Mouse (Mus musculus) stomach, embryonic 16.5 days (tissue): ENCODE data around the gene Emc4. TPM values are rescaled to one million over a fixed set of nuclear protein-coding genes. Genes with fewer than 3 reads are reported as not detected.

ENCODE experiments used
- ATAC-seq: fragments of 200-750 bp; cut with Nextera tagmentation; 2 replicates; pipeline ENCODE4 v1.8.0; 2017; ENCODE audit warnings: moderate number of reproducible peaks, moderate TSS enrichment; ENCODE audit not compliant: insufficient read depth, low FRiP score
- H3K27ac ChIP-seq: fragments of 300-500 bp; sonication (generic); 2 replicates; pipeline ENCODE4 v1.5.1; 2014; ENCODE audit warnings: low read length
- H3K27me3 ChIP-seq: fragments of 300-500 bp; sonication (generic); 2 replicates; pipeline ENCODE4 v1.6.1; 2014; ENCODE audit warnings: low read length, control low read depth, mixed read lengths; ENCODE audit not compliant: control insufficient read depth, insufficient read depth
- H3K36me3 ChIP-seq: fragments of 300-500 bp; sonication (generic); 2 replicates; pipeline ENCODE4 v1.6.1; 2014; ENCODE audit warnings: low read length; ENCODE audit not compliant: control insufficient read depth, insufficient read depth
- H3K4me1 ChIP-seq: fragments of 300-500 bp; sonication (generic); 2 replicates; pipeline ENCODE4 v1.6.1; 2014; ENCODE audit warnings: low read length, control low read depth, mixed read lengths; ENCODE audit not compliant: control insufficient read depth, insufficient read depth
- H3K4me2 ChIP-seq: fragments of 300-500 bp; sonication (generic); 2 replicates; pipeline ENCODE4 v1.6.1; 2014; ENCODE audit warnings: low read depth, low read length, mixed read lengths
- H3K4me3 ChIP-seq: fragments of 300-500 bp; sonication (generic); replicated peaks from 2 replicates; pipeline ENCODE4 v1.5.1; 2014; ENCODE audit warnings: mild to moderate bottlenecking, low read length
- H3K9ac ChIP-seq: fragments of 300-500 bp; sonication (generic); 2 replicates; pipeline ENCODE4 v1.6.1; 2014; ENCODE audit warnings: low read length
- H3K9me3 ChIP-seq: fragments of 300-500 bp; sonication (generic); replicated peaks from 2 replicates; pipeline ENCODE4 v1.6.1; 2016; ENCODE audit warnings: low read length, control low read depth; ENCODE audit not compliant: control insufficient read depth
- WGBS: fragments of 180-500 bp; shearing (Covaris S2); extraction: QIAGEN DNeasy Blood & Tissue Kit; methylation state at CpG from one replicate; pipeline ENCODE4 v1.1.7; 2014; 5-methylcytosine and 5-hydroxymethylcytosine counted together
- polyA plus RNA-seq: library from polyadenylated mRNA; unstranded; fragments of >200 nt; fragmentation: Nextera tagmentation; extraction: Ambion mirVana; gene quantifications from 2 replicates; pipeline ENCODE4 v1.2.1, GENCODE M21; 2015

Gene Emc4
- polyA plus RNA-seq, result 107 and 115 TPM in 2 replicates

DNA sequence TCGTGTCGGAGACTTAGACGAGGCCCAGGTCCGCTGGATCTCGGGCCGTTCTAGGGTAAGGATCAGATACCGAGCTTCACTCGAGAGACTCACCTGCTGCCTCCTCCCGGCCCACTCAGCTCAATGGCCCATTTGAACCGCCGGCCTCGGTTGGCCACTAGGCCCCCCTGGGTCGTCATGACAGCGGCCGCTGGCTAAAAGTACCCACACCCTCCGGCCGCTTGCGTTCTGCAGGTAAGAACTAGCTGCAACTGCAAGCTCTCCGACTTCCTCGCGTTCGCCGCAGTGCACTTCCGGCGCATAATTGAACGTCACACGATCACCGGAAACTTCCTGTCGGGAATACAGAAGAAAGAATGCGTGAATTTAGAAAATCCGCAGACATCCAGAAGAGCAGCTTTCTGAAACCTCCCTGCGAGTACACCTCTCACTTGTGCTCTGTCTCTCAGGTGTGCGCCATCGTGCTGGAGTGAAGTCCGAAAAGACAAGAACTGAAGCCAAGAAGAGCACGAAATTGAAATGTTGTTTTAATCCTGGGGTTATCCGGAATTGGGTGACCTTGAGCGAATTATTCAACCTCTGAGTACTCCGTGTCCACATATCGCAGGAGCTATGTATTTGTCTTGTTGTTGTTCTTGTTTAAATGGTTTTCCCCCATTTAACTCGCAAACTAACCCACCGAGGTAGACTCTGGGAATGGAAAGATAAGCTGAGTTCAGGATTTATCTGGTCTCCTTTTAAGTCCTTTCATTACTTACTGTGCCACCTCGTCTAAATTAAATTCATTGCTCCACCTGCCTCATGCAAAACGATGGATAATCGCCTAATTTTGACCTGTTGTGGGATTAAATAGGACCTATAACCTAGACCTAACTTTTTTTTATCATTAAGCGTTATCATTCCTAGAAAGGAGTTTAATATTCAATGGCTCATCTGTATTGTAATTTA lies at the start of gene Emc4:
TSS of gene Emc4 (minus strand) at position 302 of the 948 bp plus-strand sequence.
- 2% methylated on average over 46 of the region's 46 CpGs for WGBS
- H3K9ac ChIP-seq, result peak within 1 kb of the TSS; percentile 88
- peak within 1 kb of the TSS; percentile 72 for H3K27ac ChIP-seq
- H3K27me3 ChIP-seq, result no peaks in the 10 kb centered on the region
- H3K36me3 ChIP-seq, result peaks cover 11% of the 10 kb centered on the region
- no peaks in the 10 kb centered on the region for H3K9me3 ChIP-seq
- peak; percentile 84 for ATAC-seq
- H3K4me3 ChIP-seq, result peak within 1 kb of the TSS; percentile 84
- H3K4me1 ChIP-seq, result peaks cover 8% of the 10 kb centered on the region
- H3K4me2 ChIP-seq, result peak within 1 kb of the TSS; percentile 82

DNA sequence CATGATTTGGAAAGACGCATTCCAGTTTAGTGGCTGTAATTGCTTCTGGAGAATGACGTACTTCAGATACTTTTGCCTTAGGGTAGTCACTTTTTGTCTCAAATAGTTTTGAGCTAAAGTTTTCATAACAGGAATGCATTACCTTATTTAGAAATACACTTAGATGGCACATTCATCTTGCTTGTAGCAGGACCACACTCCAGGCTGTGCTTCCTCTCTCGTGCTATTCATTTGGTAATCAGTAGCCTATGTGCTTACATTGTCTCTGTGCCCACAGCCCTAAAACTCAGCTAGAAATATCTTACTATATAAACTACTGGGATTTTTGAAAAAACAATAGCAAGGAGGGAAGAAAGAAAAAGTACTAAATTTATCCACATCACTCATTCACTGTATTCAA lies 39.2 kb upstream of the Emc4 start:
- no peaks in the 10 kb centered on the region for H3K27me3 ChIP-seq
- H3K9ac ChIP-seq, result no peak overlapping the region
- H3K36me3 ChIP-seq, result peaks cover 15% of the 10 kb centered on the region; the same call in 1 of the 2 replicates
- no peaks in the 10 kb centered on the region for H3K4me1 ChIP-seq
- H3K27ac ChIP-seq, result no peak overlapping the region
- no peak overlapping the region for H3K4me3 ChIP-seq
- ATAC-seq, result peak; percentile 64; the same call in 1 of the 2 replicates
- H3K9me3 ChIP-seq, result no peaks in the 10 kb centered on the region
- no peak overlapping the region for H3K4me2 ChIP-seq
- WGBS, result 75% methylated on average over 3 of the region's 3 CpGs

DNA sequence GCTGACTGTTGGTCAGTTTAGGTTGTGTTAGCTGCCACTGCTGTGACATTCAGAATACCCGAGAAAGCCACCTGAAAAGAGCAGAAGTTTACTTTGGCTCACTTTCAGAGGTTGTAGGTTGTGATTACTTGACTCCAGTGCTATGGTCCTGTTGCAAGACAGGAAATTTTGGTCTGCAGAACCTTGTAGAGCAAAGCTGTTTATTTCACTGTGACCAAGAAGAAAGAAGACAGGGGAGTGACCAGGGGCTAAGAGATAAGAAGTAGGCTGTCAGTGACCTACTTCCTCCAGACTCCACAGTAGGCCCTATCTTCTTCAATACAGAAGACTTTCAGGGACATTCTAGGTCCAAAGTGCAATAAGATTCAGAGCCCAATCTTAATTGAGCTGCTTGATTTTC lies 28.8 kb upstream of the Emc4 start:
- Histone ChIP-seq H3K4me2 (no peak overlapping the region), H3K9me3 (no peaks in the 10 kb centered on the region), H3K9ac (no peak overlapping the region), H3K36me3 (no peaks in the 10 kb centered on the region), H3K4me1 (no peaks in the 10 kb centered on the region; the same call in 1 of the 2 replicates), H3K27ac (no peak overlapping the region), H3K4me3 (no peak overlapping the region), H3K27me3 (no peaks in the 10 kb centered on the region)
- no peak for ATAC-seq
- 53% methylated on average over 1 of the region's 1 CpGs for WGBS

DNA sequence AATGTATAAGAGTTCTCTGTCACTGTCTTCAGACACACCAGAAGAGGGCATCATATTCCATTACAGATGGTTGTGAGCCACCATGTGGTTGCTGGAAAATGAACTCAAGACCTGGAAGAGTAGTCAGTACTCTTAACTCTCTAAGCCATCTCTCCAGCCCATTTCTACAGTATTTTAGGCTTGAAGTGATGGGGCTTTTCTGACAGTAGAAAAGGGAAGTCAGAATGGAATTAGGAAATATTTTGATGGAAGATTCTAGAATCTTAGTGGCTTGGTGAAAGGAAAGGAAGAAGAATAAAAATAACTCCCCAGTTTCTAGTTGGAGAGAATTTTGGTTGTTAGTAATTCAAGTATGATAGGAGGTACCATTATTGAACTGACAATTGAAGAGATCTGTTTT lies 26.1 kb upstream of the Emc4 start:
- ATAC-seq, result no peak
- H3K27me3 ChIP-seq, result no peaks in the 10 kb centered on the region
- no peak overlapping the region for H3K27ac ChIP-seq

DNA sequence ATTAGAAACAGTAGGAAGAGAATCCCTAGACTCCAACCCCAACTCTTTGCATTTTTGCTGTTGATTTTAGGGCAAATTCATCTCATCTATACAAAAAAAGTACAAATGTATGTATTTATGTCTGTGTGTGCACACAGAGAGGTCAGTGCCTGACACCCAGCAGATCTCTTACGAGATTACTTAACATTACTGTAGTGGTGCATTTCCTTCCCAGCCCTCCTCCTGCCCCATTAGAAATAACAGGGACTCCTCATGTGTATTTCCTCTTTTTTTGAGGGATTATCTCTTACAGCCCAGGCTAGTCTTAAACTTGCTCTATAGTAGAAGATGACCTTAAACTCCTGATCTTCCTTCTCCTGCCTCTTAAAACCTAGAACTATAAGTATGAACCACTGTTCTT lies 24.9 kb upstream of the Emc4 start:
- 78% methylated on average over 1 of the region's 1 CpGs for WGBS
- Histone ChIP-seq H3K36me3 (no peaks in the 10 kb centered on the region), H3K9ac (no peak overlapping the region), H3K4me2 (no peak overlapping the region), H3K9me3 (no peaks in the 10 kb centered on the region), H3K4me1 (peaks cover 2% of the 10 kb centered on the region; the same call in 1 of the 2 replicates), H3K4me3 (no peak overlapping the region), H3K27ac (no peak overlapping the region), H3K27me3 (no peaks in the 10 kb centered on the region)
- ATAC-seq, result no peak

More for the DNA sequence above, 26.1 kb upstream of the Emc4 start:
- no peak overlapping the region for H3K4me2 ChIP-seq
- H3K9me3 ChIP-seq, result no peaks in the 10 kb centered on the region
- H3K36me3 ChIP-seq, result no peaks in the 10 kb centered on the region
- H3K4me1 ChIP-seq, result peaks cover 2% of the 10 kb centered on the region; the same call in 1 of the 2 replicates
- H3K4me3 ChIP-seq, result no peak overlapping the region
- no peak overlapping the region for H3K9ac ChIP-seq

DNA sequence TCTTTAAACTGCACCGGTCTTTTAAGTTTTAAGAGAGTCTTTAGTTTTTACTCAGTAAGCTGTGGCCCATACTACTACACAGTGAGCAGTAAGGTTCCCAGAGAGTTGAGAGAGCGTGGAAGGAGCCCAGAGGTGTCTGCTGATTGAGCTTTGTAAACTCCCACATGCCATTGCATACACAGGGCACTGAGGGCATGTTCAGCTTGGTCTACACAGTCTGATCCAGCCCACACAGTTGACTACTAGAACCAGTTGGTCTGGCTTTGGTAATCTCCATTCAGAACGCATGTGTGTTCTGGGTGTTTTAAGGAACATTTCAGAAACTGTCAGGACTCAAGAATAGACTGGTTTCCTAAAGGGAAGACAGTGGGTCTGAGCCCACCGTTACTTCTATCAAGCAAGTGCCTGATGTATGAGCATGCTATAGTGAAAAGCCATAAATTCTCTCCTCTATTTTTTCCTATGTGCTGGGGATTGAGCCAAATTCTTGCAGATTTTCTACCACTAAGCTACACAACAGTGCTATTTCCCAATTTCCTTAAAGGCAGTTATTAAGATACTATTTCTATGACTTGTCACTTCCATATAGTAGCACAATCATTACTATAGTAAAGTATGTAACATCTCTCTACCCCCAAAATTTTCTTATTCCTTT lies 23.6 kb upstream of the Emc4 start:
- no peak for ATAC-seq
- H3K4me2 ChIP-seq, result no peak overlapping the region
- H3K36me3 ChIP-seq, result no peaks in the 10 kb centered on the region
- H3K9me3 ChIP-seq, result no peaks in the 10 kb centered on the region
- H3K4me3 ChIP-seq, result no peak overlapping the region
- WGBS, result 71% methylated on average over 4 of the region's 4 CpGs
- H3K9ac ChIP-seq, result no peak overlapping the region
- no peak overlapping the region for H3K27ac ChIP-seq
- no peaks in the 10 kb centered on the region for H3K27me3 ChIP-seq
- peaks cover 2% of the 10 kb centered on the region; the same call in 1 of the 2 replicates for H3K4me1 ChIP-seq

DNA sequence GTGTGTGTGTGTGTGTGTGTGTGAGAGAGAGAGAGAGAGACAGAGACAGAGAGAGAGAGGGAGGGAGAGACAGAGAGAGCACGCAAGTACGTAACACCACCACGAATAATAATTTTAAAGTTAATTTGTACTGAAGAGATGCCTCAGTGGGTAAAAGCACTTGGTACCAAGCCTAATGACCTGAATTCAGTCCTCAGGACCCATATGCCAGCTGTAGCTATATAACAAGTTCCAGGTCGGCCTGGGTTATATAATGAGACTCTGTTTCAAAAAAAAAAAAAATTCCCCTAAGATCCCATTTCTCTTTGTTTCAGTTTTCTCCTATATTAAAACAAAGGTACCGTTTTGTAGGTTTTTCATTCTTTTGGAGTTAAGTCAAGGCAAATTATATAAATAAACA lies 23.0 kb upstream of the Emc4 start:
- H3K4me3 ChIP-seq, result no peak overlapping the region
- ATAC-seq, result no peak
- H3K9ac ChIP-seq, result no peak overlapping the region
- WGBS, result 80% methylated on average over 5 of the region's 5 CpGs
- no peaks in the 10 kb centered on the region for H3K27me3 ChIP-seq
- H3K9me3 ChIP-seq, result no peaks in the 10 kb centered on the region
- no peak overlapping the region for H3K27ac ChIP-seq
- peaks cover 2% of the 10 kb centered on the region; the same call in 1 of the 2 replicates for H3K4me1 ChIP-seq
- H3K4me2 ChIP-seq, result no peak overlapping the region
- H3K36me3 ChIP-seq, result no peaks in the 10 kb centered on the region

DNA sequence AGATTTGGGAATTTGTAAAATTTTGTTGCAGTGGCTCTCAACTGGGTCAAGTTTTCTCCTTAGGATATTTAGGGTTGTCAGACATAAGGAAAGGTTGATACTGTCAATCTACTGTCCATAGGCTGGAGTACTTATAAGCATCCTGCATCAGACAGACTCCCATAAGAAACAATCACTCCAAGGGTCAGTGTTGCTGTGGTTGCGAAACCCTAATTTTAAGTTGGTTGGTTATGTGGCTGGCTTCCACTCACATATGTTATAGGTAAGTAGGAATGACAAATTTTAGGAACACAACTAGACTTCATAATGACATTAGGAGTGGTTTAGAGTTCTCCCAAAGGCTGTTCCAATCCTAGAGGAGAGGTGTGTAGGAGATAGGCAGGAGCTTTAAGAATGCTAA lies 13.4 kb upstream of the Emc4 start:
- no peaks in the 10 kb centered on the region for H3K9me3 ChIP-seq
- ATAC-seq, result no peak
- no peak overlapping the region for H3K4me3 ChIP-seq
- H3K36me3 ChIP-seq, result no peaks in the 10 kb centered on the region
- H3K27me3 ChIP-seq, result no peaks in the 10 kb centered on the region
- 95% methylated on average over 1 of the region's 1 CpGs for WGBS
- no peak overlapping the region for H3K27ac ChIP-seq
- H3K4me2 ChIP-seq, result no peak overlapping the region
- H3K9ac ChIP-seq, result no peak overlapping the region
- H3K4me1 ChIP-seq, result peaks cover 10% of the 10 kb centered on the region; the same call in 1 of the 2 replicates

DNA sequence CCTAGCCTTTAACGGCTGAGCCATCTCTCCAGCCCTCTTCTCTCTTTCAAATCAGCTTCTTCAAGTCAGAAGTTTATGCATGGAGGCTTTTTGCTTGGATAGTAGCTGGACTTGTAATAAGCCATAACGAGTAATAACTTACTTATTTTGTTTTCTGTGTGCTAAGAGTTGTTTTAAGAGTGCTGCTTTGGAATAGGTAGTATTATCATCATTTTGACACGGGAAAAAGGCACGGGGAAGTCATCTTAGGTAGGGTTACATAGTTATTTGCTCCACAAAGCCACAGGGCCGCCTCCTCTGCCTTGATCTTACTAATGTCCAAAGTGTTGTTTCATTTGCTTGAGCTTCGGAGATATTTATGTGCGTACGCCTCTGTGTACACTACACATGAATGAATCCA lies 12.3 kb upstream of the Emc4 start:
- no peak overlapping the region for H3K27ac ChIP-seq
- H3K4me3 ChIP-seq, result peak overlapping the region; percentile 95
- WGBS, result 30% methylated on average over 8 of the region's 8 CpGs
- no peaks in the 10 kb centered on the region for H3K9me3 ChIP-seq
- no peaks in the 10 kb centered on the region for H3K27me3 ChIP-seq
- no peak for ATAC-seq
- peak overlapping the region; percentile 72 for H3K4me2 ChIP-seq
- peaks cover 10% of the 10 kb centered on the region; the same call in 1 of the 2 replicates for H3K4me1 ChIP-seq
- no peaks in the 10 kb centered on the region for H3K36me3 ChIP-seq
- H3K9ac ChIP-seq, result peak overlapping the region; percentile 98
